Mouse (Mus musculus): Measurements from ENCODE around the gene AC109138.7. TPM values are rescaled to one million over a fixed set of nuclear protein-coding genes. Genes with fewer than 3 reads are reported as not detected.

The AC109138.7 gene
- polyA plus RNA-seq, 1 experiment from 2014 or later, result not detected

Small RNA genes within 50 kb of the gene (microRNA-seq; reads per million reads assigned to microRNA genes)
- gene Gm26115 (not detected), gene Mir6985 (0.73 reads per million)

Other genes with a start within 250 kb of the AC109138.7 start
- 0.16 and 0.32 TPM in 2 replicates for gene Aldh3b2, start 242.0 kb upstream of the AC109138.7 start, polyA plus RNA-seq (2014; fragmentation: Nextera tagmentation; extraction: Ambion mirVana)
- gene Acy3, start 227.8 kb upstream of the AC109138.7 start, polyA plus RNA-seq (2014; fragmentation: Nextera tagmentation; extraction: Ambion mirVana), result 0.96 and 2.2 TPM in 2 replicates
- gene Tbx10, start 221.6 kb upstream of the AC109138.7 start, polyA plus RNA-seq (2014; fragmentation: Nextera tagmentation; extraction: Ambion mirVana), result not detected in 2 replicates
- gene Nudt8, start 213.8 kb upstream of the AC109138.7 start, polyA plus RNA-seq (2014; fragmentation: Nextera tagmentation; extraction: Ambion mirVana), result 26.8 and 30.3 TPM in 2 replicates
- gene Gm49405, start 213.7 kb upstream of the AC109138.7 start, polyA plus RNA-seq (2014; fragmentation: Nextera tagmentation; extraction: Ambion mirVana), result 3.3 and 3.9 TPM in 2 replicates
- gene Doc2g, start 211.0 kb upstream of the AC109138.7 start, polyA plus RNA-seq (2014; fragmentation: Nextera tagmentation; extraction: Ambion mirVana), result 5.7 and 7.1 TPM in 2 replicates
- 223 and 231 TPM in 2 replicates for gene Ndufv1, start 201.6 kb upstream of the AC109138.7 start, polyA plus RNA-seq (2014; fragmentation: Nextera tagmentation; extraction: Ambion mirVana)
- gene Gstp1, start 176.4 kb upstream of the AC109138.7 start, polyA plus RNA-seq (2014; fragmentation: Nextera tagmentation; extraction: Ambion mirVana), result 397 and 514 TPM in 2 replicates
- gene Gstp2, start 168.3 kb upstream of the AC109138.7 start, polyA plus RNA-seq (2014; fragmentation: Nextera tagmentation; extraction: Ambion mirVana), result 1.9 TPM in 1 of 2 replicates, not detected in the other
- gene Gstp3, start 154.8 kb upstream of the AC109138.7 start, polyA plus RNA-seq (2014; fragmentation: Nextera tagmentation; extraction: Ambion mirVana), result not detected in 2 replicates
- gene Cabp2, start 132.8 kb upstream of the AC109138.7 start, polyA plus RNA-seq (2014; fragmentation: Nextera tagmentation; extraction: Ambion mirVana), result not detected in 2 replicates
- 83.4 and 87.0 TPM in 2 replicates for gene Cdk2ap2, start 117.2 kb upstream of the AC109138.7 start, polyA plus RNA-seq (2014; fragmentation: Nextera tagmentation; extraction: Ambion mirVana)
- 72.8 and 89.0 TPM in 2 replicates for gene Pitpnm1, start 114.4 kb upstream of the AC109138.7 start, polyA plus RNA-seq (2014; fragmentation: Nextera tagmentation; extraction: Ambion mirVana)
- gene Aip, start 88.5 kb upstream of the AC109138.7 start, polyA plus RNA-seq (2014; fragmentation: Nextera tagmentation; extraction: Ambion mirVana), result 84.3 and 98.0 TPM in 2 replicates
- gene Gpr152, start 74.6 kb upstream of the AC109138.7 start, polyA plus RNA-seq (2014; fragmentation: Nextera tagmentation; extraction: Ambion mirVana), result not detected in 2 replicates
- 0.14 and 0.15 TPM in 2 replicates for gene Cabp4, start 70.3 kb upstream of the AC109138.7 start, polyA plus RNA-seq (2014; fragmentation: Nextera tagmentation; extraction: Ambion mirVana)
- 105 and 117 TPM in 2 replicates for gene Coro1b, start 65.7 kb upstream of the AC109138.7 start, polyA plus RNA-seq (2014; fragmentation: Nextera tagmentation; extraction: Ambion mirVana)
- 0.55 and 0.64 TPM in 2 replicates for gene Ptprcap, start 60.8 kb upstream of the AC109138.7 start, polyA plus RNA-seq (2014; fragmentation: Nextera tagmentation; extraction: Ambion mirVana)
- gene Rps6kb2, start 51.0 kb upstream of the AC109138.7 start, polyA plus RNA-seq (2014; fragmentation: Nextera tagmentation; extraction: Ambion mirVana), result 37.3 and 42.2 TPM in 2 replicates
- gene Carns1, start 38.9 kb upstream of the AC109138.7 start, polyA plus RNA-seq (2014; fragmentation: Nextera tagmentation; extraction: Ambion mirVana), result 3.9 and 6.0 TPM in 2 replicates
- 0.54 and 0.94 TPM in 2 replicates for gene Tbc1d10c, start 23.1 kb upstream of the AC109138.7 start, polyA plus RNA-seq (2014; fragmentation: Nextera tagmentation; extraction: Ambion mirVana)
- gene Ppp1ca, start 22.3 kb upstream of the AC109138.7 start, polyA plus RNA-seq (2014; fragmentation: Nextera tagmentation; extraction: Ambion mirVana), result 591 and 597 TPM in 2 replicates
- gene Rad9a, start 12.7 kb upstream of the AC109138.7 start, polyA plus RNA-seq (2014; fragmentation: Nextera tagmentation; extraction: Ambion mirVana), result 20.3 and 22.7 TPM in 2 replicates
- 0.08 and 0.46 TPM in 2 replicates for gene Clcf1, start 119 bp upstream of the AC109138.7 start, polyA plus RNA-seq (2014; fragmentation: Nextera tagmentation; extraction: Ambion mirVana)
- gene Pold4, start 17.5 kb downstream of the AC109138.7 start, polyA plus RNA-seq (2014; fragmentation: Nextera tagmentation; extraction: Ambion mirVana), result 18.5 and 19.1 TPM in 2 replicates
- gene Ssh3, start 54.8 kb downstream of the AC109138.7 start, polyA plus RNA-seq (2014; fragmentation: Nextera tagmentation; extraction: Ambion mirVana), result 8.8 and 12.8 TPM in 2 replicates
- gene Ankrd13d, start 68.8 kb downstream of the AC109138.7 start, polyA plus RNA-seq (2014; fragmentation: Nextera tagmentation; extraction: Ambion mirVana), result 34.5 and 39.3 TPM in 2 replicates
- gene Grk2, start 91.9 kb downstream of the AC109138.7 start, polyA plus RNA-seq (2014; fragmentation: Nextera tagmentation; extraction: Ambion mirVana), result 29.0 and 30.0 TPM in 2 replicates
- 29.2 and 43.9 TPM in 2 replicates for gene Kdm2a, start 183.9 kb downstream of the AC109138.7 start, polyA plus RNA-seq (2014; fragmentation: Nextera tagmentation; extraction: Ambion mirVana)
- gene Rhod, start 225.1 kb downstream of the AC109138.7 start, polyA plus RNA-seq (2014; fragmentation: Nextera tagmentation; extraction: Ambion mirVana), result 2.6 and 4.8 TPM in 2 replicates

Measured in midbrain, embryonic 14.5 days (tissue).